Mouse (Mus musculus): ENCODE results near the gene Acbd6.

GRCm38 (mm10) chr1:155560678-155561077 lies 2.8 kb downstream of the Acbd6 start:
- no peak for TF ChIP-seq CTCF (IDR thresholded peaks at IDR 0.05; ENCODE audit: insufficient read depth, low read depth, low read length)
- no peak for TF ChIP-seq POLR2A (IDR thresholded peaks at IDR 0.05; ENCODE audit: insufficient read depth, low read depth, low read length)
